Comparison of ENCODE assay signal across 22 mouse cellular contexts in the genomic region with DNA sequence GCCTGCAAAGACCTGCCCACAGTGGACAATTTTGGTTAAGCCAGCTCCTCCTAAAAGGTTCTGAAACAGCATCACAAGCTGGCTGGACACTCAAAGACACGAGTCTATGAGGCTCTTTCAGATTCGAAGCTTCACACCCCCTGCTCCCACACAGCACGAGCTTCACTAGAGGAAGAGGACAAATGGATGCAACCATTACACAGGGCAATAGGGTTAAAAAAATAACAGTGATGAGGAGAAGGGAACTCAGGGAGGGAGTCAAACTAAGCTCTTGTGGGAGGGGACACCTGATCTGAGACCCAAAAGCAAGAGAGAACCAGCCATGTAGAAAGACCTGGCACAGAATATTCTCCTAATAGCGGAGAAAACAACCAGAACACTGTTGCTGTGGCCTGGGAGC.
DNase-seq lines count a peak whose midpoint lies in the region; ATAC-seq and TF ChIP-seq lines count a peak whose summit lies in the region.
"Had no signal": no experiment of that assay in that cellular context is flagged by ENCODE, and none has a peak within 500 bp of the region (broad histone marks: within the 10 kb centered on the region; RNA-seq: fewer than 3 reads in every experiment).

No protein-coding gene starts in this region.

- TF ChIP-seq CTCF in kidney, postnatal 0 days (IDR thresholded peaks at IDR 0.05; ENCODE audit: low read depth) = no peak

- no peaks in the 10 kb centered on the region for H3K4me1 ChIP-seq in kidney, embryonic 14.5 days (ENCODE audit: control insufficient read depth, insufficient read depth, low read length)
- no peaks in the 10 kb centered on the region for H3K4me1 ChIP-seq in kidney, embryonic 15.5 days
- 0 out of 2 replicates have a peak, but pooled peaks cover 3% of the 10 kb centered on the region for H3K4me1 ChIP-seq in kidney, embryonic 16.5 days (ENCODE audit: insufficient read depth, low read length)
- no peaks in the 10 kb centered on the region for H3K4me1 ChIP-seq in kidney, postnatal 0 days (replicated peaks; ENCODE audit: insufficient read depth, low read length)

- no peak overlapping the region for H3K4me2 ChIP-seq in kidney, embryonic 14.5 days (replicated peaks; ENCODE audit: low read depth, low read length)
- H3K4me2 ChIP-seq in kidney, embryonic 15.5 days = no peak overlapping the region
- no peak overlapping the region for H3K4me2 ChIP-seq in kidney, embryonic 16.5 days (replicated peaks; ENCODE audit: low read depth, low read length)
- no peak overlapping the region for H3K4me2 ChIP-seq in kidney, postnatal 0 days (ENCODE audit: low read length)

- H3K9ac ChIP-seq in kidney, embryonic 14.5 days (ENCODE audit: low read depth, low read length) = no peak overlapping the region
- no peak overlapping the region for H3K9ac ChIP-seq in kidney, embryonic 15.5 days
- no peak overlapping the region for H3K9ac ChIP-seq in kidney, embryonic 16.5 days (replicated peaks; ENCODE audit: low read length)
- no peak overlapping the region for H3K9ac ChIP-seq in kidney, postnatal 0 days (ENCODE audit: low read depth, low read length)

- DNase-seq in kidney, postnatal 14 days = no peak
- no peak for DNase-seq in kidney, adult 18-20 months
- no peak for DNase-seq in kidney, adult 9 months
- peak; percentile 34 for DNase-seq in kidney, postnatal 0 days (ENCODE audit: low spot score)
- DNase-seq in kidney, adult 11 months = no peak
- DNase-seq: adrenal gland, adult 2 months; adrenal gland, adult 8-10 months; adrenal gland, postnatal 10 days; adrenal gland, postnatal 14 days; adrenal gland, postnatal 25 days; adrenal gland, postnatal 36 days; B cell, adult 2 months; cerebellum, adult 11 months; cerebellum, adult 11-12 months had no signal

- no peaks in the 10 kb centered on the region for H3K36me3 ChIP-seq in kidney, embryonic 14.5 days (ENCODE audit: control insufficient read depth, insufficient read depth, low read length)
- no peaks in the 10 kb centered on the region for H3K36me3 ChIP-seq in kidney, embryonic 15.5 days
- H3K36me3 ChIP-seq in kidney, embryonic 16.5 days (ENCODE audit: insufficient read depth, low read length) = no peaks in the 10 kb centered on the region
- H3K36me3 ChIP-seq in kidney, postnatal 0 days (ENCODE audit: insufficient read depth, low read length) = no peaks in the 10 kb centered on the region
- H3K36me3 ChIP-seq: G1E had no signal

- no peaks in the 10 kb centered on the region for H3K9me3 ChIP-seq in kidney, embryonic 14.5 days (ENCODE audit: control insufficient read depth, low read length)
- no peaks in the 10 kb centered on the region for H3K9me3 ChIP-seq in kidney, embryonic 15.5 days (replicated peaks)
- H3K9me3 ChIP-seq in kidney, embryonic 16.5 days (ENCODE audit: low read length) = no peaks in the 10 kb centered on the region
- H3K9me3 ChIP-seq in kidney, postnatal 0 days (replicated peaks; ENCODE audit: low read length) = no peaks in the 10 kb centered on the region
- H3K9me3 ChIP-seq: G1E had no signal

- no peak overlapping the region for H3K4me3 ChIP-seq in kidney, embryonic 14.5 days (ENCODE audit: low read length)
- H3K4me3 ChIP-seq in kidney, embryonic 15.5 days (replicated peaks) = no peak overlapping the region
- no peak overlapping the region for H3K4me3 ChIP-seq in kidney, embryonic 16.5 days (ENCODE audit: low read length)
- no peak overlapping the region for H3K4me3 ChIP-seq in kidney, postnatal 0 days (replicated peaks; ENCODE audit: low read depth, low read length)

- H3K27ac ChIP-seq in kidney, embryonic 14.5 days (ENCODE audit: low read depth, low read length) = no peak overlapping the region
- no peak overlapping the region for H3K27ac ChIP-seq in kidney, embryonic 15.5 days
- H3K27ac ChIP-seq in kidney, embryonic 16.5 days (ENCODE audit: low read length) = no peak overlapping the region
- no peak overlapping the region for H3K27ac ChIP-seq in kidney, postnatal 0 days

- no peaks in the 10 kb centered on the region for H3K27me3 ChIP-seq in kidney, embryonic 14.5 days (ENCODE audit: control insufficient read depth, insufficient read depth, low read length)
- no peaks in the 10 kb centered on the region for H3K27me3 ChIP-seq in kidney, embryonic 15.5 days
- H3K27me3 ChIP-seq in kidney, embryonic 16.5 days (ENCODE audit: insufficient read depth, low read length) = no peaks in the 10 kb centered on the region
- H3K27me3 ChIP-seq in kidney, postnatal 0 days (ENCODE audit: insufficient read depth, low read length) = no peaks in the 10 kb centered on the region
- H3K27me3 ChIP-seq: CH12.LX, Patski had no signal

- peak; percentile 66 for ATAC-seq in kidney, embryonic 14.5 days (ENCODE audit: low FRiP score, low TSS enrichment)
- ATAC-seq in kidney, embryonic 15.5 days (replicated peaks; ENCODE audit: low FRiP score) = peak; percentile 71
- ATAC-seq in kidney, embryonic 16.5 days (ENCODE audit: low FRiP score, low TSS enrichment) = peak; percentile 71; the same call in 1 of the 2 replicates
- ATAC-seq in kidney, postnatal 0 days (replicated peaks; ENCODE audit: low FRiP score, low read depth) = no peak
- ATAC-seq: activated CD4-positive, CD25-positive, alpha-beta regulatory T cell, adult 4 months; CD4-positive, CD25-positive, alpha-beta regulatory T cell, adult 4 months; Patski had no signal

- WGBS in kidney, embryonic 14.5 days = 28% methylated on average over 4 of the region's 4 CpGs
- WGBS in kidney, embryonic 15.5 days = 32% methylated on average over 4 of the region's 4 CpGs
- 38% methylated on average over 4 of the region's 4 CpGs for WGBS in kidney, embryonic 16.5 days
- 36% methylated on average over 4 of the region's 4 CpGs for WGBS in kidney, postnatal 0 days
